Mouse (Mus musculus) neutrophil, adult 5-6 weeks (primary cell): ENCODE results near the gene Cdan1. TPM values are rescaled to one million over a fixed set of nuclear protein-coding genes. Genes with fewer than 3 reads are reported as not detected.

Source experiments
- ATAC-seq: fragments of 151-379, 151-347 bp; 2 replicates; pipeline ENCODE4 v1.8.0; 2017; ENCODE audit warnings: mild to moderate bottlenecking, moderate TSS enrichment; ENCODE audit not compliant: insufficient number of reproducible peaks, poor library complexity, low FRiP score, severe bottlenecking; ENCODE audit errors: extremely low read depth
- total RNA-seq: library from RNA; stranded (forward); fragments of 200-1000 nt; gene quantifications from 2 replicates; pipeline ENCODE4 v1.2.3, GENCODE M21; 2017

The Cdan1 gene
- total RNA-seq, 1 experiment from 2014 or later: 19.0 TPM

DNA sequence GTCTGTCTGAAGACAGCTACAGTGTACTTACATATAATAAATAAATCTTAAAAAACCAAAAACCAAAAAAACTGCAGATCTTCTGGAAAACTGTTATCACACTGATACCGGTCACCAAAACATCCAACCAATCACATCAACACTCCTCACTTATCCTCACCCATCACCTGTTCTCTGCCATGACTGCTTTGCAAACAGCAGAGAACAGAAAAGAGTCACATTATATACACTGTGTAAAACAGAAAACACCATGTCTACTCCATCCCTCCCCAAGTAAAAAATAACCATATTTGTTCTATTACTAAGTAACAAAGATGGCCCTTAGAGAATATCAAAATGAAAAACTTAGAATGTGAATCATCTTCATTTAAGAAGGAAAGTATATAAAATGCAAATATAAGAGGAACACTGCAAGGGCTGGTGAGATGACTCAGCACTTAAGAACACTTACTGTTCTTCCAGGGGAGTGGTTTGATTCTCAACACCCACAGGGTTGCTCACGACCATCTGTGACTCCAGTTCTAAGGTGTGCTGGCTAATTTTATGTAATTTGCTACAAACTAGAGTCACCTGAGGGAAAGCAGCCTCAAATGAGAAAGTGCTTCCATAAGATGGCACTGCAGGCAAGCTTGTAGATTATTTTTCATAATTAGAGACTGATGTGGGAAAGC, 79.5 kb downstream of the Cdan1 start:
- no peak for ATAC-seq

DNA sequence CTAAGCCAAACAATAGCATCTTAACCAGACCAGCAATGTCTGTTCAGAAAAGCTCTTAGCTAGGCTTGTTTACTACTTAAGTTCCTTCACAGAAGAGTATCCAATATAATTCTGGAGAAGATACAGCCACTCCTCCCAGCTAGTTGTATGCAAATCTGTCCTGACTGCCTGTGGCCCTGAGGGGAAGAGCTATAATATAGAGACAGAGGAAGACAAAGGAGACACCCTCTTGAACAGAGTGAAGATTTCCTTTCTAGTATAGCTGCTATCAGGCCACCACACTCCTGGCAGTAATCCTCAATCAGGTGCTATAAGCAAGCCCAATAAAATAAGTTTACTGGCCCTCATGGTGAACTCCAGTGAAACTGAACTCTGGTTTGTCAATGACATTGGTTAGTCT, 88.0 kb downstream of the Cdan1 start:
- no peak for ATAC-seq

DNA sequence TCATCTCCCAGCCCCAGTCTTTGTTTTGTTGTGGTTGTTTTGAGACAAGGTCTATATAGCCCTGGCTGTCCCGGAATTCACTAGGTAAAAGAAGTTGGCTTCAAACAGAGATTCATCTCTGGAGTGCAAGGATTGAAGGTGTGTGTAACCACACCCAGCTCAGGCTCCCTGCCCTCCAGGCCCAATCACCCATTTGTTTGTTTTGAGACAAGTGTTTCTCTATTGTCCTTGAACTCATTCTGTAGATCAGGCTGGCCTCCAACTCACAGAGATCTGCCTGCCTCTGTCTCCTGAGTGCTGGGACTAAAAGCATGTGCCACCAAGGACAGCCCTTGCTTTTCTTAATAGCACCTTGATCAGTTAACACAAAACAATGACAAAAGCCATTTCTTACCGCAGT, 101.9 kb downstream of the Cdan1 start:
- no peak for ATAC-seq

DNA sequence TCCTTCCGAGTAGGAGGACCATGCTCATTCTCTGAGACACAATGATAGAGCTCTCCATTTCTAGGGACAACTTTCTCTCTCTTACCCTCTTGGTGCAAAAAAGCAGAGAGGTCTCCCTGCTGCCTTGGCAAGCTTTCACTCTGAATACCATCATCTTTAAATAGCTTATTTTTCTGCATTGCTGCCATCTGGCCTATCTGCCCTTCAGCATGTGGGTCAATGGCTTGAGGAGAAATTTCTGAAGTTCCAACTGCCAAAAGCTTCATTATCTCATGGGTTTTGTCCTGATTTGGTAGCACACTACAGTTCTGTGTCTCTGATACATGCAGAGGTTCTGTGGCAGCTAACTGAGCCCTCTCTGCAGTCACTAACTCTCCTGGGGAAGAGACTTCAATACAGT, 104.4 kb downstream of the Cdan1 start:
- ATAC-seq: no peak

DNA sequence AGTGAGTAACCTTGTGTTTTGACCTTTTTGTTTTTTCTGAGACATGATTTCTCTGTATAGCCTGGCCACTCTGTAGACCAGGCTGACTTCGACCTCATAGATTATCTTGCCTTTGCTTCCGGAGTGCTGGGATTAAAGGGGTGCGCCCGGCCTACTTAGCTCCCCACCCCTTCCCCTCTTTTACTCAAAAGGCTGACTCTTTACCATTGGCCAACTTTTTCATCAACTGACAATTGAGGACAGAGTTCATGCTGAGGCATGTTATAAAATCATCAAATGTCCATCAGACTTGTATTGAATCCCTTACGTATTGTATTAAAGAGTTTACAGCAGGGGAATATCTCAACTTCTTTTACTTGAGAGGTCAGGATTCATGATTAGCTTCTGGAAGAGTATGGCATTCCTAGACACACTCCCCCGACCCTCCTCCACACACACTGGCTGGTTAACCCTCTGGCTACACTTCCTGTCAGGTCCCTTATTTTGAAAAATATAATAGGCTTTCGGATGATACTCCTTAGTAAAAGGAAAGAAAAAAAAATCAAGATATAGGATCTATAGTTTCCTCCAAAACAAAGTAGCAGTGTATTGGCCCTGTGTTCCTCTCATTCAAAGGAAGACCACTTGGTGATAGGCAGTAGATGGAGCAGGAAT, 117.9 kb downstream of the Cdan1 start:
- no peak for ATAC-seq

DNA sequence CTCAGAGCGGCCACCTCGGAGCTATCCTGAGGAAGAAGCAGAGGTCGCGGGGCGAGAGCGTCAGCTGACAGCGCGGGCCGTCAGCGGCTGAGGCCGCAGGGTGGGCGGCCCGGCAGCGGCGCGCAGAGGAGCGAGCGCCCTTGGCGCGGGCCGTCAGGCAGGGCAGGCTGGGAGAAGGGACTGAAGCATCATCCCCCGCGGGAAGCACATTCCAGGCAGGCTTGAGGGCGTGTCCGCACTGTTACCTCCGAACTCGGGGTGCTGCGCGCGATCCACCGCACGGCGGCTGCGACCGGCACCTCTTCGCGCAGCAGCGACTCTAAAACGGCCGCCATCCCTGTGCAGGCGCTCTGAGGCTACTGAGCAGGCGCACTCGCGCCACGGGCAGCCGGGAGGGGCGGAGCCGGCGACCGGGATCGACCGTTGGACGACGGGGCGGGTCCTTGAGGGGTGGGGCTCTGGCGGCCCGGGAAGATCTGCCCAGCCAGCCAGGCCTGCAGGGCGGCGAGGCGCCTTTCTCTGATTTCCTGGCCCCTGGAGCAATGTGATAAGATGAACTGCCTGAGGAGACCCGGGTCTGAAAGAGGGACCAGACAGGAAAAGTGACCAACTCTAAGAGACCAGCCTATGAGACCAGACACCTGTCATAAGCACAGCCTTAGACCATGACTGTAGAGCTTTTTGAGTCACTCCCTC, 118.6 kb downstream of the Cdan1 start:
- ATAC-seq: peak; percentile 89

DNA sequence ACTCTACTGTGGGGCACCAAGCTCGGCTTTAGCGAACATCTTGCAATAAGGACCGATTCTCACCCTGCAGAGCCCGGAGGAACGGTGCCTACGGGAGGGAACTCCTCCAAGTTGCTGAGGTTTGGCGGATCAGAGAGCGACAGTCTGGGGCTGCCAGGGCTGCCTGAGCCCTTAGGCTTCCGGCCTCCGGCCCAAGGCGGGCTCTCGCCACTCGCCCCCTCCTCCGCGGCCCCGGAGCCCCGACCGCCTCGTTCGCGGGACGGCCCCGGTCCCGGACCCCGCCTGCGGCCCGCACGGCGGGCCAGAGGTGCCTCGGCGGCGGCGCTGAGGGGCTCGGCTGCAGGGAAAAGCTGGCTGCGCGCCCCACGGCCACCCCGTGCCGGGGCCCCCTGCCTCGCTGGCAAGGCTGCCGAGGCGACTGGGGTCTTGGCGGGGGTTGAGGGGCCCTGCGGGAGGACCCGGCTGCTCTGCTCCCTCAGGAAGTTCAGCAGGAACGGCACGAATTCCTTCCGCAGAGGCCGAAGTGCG, 119.2 kb downstream of the Cdan1 start:
- ATAC-seq: no peak

DNA sequence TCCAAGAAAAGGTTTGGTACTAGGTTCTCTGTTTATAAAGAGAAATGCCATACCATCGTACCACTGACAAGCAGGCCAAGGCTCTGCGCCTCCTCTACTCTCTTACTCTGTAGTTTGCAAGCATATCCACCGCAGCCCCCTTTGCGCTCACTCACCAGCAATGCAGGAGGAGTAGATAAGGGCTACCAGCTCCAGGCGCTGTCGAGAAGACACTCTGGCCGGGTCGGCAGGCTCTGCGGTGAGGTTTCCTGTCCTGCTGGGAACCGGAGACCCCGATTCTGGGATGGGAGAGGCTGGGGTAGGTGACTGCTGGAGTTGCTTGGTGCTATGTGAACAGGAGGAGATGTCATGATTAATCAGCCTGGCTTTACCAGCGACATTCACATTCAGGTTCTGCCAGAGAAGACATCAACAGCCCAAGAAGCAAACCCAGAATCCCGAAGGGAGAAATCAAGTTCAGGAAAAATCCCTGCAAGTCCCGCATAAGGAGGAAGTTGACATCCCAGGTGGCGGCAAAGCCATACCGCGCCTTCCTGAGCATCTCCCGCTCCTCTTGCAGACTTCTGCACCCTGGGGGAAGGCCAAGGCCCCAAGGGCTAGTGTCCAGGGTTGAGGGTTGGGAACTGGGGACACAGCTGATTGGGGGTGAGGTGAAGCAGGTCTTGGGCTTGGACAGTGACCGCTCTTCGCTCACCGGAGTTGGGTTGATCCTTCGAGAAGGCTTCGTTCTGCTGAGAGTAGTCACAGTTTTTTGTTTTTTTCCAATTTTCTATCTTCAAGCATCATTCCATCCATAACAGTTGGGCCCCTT, 119.9 kb downstream of the Cdan1 start:
- ATAC-seq: no peak

DNA sequence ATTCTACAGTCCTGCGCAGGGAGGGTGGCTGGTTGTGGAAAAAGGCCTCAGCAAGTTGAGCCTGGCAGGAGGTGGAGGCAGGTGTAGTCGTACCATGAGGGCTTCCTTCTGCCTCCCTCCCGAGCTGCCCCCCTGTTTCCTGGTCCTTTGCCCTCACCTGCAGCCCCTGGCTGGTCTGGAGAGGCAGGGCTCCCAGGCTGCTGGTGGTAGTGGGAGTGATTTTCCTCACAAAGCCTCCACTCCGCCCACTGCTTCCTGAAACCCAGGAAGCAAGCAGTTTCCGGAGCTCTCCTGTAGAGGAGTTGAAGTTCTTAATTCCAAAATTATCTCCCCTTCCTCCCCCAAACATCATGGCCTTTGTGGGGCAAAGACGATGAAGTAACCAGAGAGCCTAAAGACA, 125.8 kb downstream of the Cdan1 start:
- no peak for ATAC-seq

DNA sequence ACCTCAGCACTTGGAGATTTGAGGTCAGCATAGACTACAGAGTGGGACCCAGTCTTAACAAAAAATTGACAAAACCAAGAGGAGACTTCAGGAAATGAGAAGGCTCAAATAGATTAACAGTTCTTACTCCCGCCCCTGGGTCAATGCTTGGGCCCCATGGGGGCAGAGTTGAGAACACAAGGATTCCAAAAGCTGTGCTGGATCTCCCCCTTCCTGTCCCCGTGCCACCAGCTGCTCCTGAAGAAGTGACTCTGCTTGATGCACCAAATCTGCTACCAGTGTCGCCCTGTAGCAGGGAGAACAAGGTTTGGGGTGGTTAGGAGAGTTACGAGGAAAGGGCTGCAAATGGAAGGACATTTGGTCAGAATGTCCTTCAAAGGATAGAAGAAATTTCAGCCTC, 126.3 kb downstream of the Cdan1 start:
- no peak for ATAC-seq

DNA sequence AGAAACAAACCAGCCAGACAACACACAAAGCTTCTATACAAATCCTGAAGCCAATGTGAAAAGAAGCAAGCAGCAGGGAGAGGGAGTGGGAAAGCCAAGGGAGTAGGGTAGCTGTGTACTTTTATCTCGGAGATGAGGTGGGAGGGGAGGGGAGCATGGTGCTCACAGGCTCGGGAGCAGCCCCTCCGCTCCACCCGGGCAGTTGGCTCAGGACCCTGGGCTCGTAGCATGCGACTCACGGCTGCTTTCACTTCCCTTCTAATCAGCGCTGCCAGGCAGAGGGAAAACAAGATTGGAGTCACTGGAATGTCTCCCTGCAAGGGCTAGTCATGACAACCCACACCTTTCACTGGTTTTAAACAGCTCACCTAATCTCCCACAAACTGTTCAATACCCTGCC, 127.4 kb downstream of the Cdan1 start:
- ATAC-seq: no peak

DNA sequence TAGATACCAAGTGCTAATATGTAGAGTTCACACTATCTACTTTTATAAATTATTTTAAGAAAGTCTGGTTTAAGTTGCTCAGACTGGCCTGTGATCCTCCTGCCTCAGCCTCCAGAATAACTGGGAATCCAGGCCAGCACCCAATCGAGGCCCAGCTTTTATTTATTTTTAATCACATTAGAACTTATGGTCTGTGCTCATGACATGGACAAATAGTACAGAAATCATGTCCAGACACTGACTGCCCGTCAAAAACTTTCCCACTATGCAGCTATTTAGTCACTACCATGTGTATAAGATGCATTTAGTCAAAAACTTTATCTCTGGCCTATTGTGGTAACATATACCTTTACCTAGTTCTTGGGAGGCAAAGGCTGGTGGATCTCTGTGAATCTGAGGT, 128.0 kb downstream of the Cdan1 start:
- ATAC-seq: no peak

DNA sequence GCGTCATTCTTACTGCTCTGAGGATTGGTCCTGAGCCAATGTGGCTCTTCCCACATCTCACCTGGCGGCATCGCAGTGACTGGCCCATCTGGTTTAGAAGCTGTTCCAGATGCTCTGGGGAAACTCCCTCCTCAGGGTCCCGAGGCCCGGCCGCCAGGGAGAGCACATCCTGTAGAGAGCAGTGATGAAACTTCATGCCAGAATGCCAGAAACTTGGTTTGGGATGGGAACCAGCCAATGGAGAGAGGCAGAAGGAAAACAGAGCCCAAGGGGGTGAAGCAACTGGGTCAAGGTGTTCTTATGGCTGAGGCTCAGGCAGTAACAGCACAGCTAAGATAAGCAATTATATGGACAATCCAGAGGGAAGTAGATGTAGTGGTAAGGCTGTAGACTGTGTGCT, 129.1 kb downstream of the Cdan1 start:
- no peak for ATAC-seq

DNA sequence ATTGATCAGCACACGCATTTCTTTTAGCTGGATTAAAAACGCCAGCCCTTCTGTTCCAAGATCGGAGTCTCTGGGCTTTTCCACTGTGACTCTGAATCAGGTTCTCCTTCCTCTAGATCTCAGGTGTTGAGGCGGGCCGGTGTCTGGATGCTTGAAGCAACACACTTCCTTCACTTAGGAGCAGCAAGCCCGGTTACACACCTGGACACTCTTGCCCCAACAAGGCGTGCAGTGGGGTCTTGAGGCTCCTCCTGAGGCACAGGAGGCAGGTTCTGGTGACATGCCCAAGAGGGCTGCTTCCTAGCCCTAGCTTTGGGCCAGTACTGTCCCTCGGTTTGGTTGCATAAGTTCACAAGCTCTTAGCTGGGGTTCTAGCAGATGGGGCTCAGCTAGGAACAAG, 131.4 kb downstream of the Cdan1 start:
- no peak for ATAC-seq

DNA sequence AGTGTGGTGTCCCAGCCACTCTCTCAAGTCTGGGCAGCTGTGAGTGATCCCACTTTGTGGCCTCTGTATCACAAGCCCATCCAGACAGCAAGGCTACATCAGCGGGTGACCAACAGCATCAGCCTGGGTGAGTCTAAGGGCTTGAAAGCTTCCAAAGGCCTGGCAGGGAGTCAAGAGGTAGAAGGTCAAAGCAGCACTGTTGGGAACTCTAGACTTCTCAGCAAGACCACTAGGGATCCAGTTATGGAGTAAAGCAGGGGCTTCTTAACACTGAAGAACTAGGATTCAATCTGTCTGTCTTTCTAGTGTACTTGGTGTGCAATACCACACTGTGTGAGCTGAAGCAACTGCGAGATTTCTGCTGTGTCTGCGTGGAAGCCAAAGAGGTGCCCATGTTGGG, 136.5 kb downstream of the Cdan1 start:
- no peak for ATAC-seq

DNA sequence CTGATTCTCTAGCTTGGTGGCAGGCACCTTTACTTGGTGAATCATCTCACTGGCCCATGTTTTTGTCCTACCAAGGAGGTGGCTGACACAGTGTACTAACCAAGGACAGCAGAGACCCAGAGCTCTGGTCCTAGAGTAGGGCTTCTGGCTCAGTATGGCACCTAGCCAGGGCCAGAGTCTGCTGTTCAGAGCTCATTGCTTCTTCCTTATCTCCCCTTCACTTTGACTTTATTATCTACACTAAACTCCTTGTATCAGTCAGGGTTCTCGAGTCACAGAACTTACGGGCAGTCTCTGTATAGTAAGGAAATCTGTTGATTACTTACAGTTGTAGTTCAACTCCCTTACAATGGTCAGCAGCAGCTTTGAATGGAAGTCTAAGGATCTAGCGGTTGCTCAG, 139.0 kb downstream of the Cdan1 start:
- no peak for ATAC-seq

DNA sequence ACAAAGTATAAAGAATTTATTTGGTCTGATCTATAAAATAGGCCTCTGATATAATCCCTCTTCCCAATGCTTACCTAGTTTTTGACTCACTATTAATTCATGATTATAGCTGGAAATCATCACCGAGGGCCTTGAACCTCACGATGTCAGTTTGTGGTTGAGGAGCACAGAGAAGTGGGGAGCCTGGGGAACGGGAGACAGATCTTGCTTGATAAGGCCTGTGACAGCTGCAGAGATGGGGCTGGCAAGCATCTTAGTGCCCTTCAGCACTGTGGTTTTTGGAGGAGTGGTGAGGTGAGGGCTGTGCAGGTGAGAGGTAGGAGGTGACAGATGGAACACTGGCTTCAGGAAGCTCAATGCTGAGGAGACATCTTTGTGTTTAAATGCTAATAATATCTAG, 139.8 kb downstream of the Cdan1 start:
- no peak for ATAC-seq

DNA sequence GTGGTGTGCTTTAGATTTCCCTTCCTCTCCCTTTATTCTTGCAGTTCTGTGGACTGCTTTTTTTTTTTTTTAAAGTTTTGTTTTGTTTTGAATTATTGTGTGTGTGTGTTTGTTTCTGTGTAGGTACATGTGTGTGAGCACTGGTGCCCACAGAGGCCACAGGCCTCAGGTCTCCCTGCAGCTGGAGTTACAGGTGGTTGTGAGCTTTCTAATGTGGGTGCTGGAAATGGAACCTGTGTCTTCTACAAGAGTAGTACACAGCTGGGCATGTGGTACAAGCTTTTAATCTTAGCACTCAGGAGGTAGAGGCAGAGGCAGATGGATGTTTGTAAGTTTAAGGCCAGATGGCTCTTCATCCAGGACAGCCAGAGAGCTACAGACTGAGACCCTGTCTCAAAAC, 142.9 kb downstream of the Cdan1 start:
- ATAC-seq: no peak

DNA sequence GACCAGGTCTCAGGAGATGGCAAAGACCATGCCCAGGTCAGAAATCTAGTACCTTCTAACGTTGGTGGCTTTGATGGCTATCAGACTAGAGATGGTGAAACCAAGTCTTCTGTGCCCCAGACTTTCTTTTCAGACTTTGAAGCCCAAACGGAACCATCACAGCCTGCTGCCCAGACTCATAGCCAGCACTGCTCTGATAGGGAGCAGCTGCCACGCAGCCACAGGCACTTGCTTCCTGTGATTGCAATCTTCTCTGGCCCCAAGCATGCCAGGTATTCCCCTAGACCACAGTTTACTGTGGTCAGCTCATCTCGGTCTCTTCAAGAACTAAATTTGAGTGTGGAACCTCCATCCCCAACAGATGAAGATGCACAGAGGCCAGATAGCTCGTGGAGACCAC, 147.3 kb downstream of the Cdan1 start:
- ATAC-seq: no peak
